Mouse (Mus musculus) inflammation-experienced regulatory T-cells, adult 6 months (primary cell): ENCODE measurements around the gene Gadd45g. TPM values are rescaled to one million over a fixed set of nuclear protein-coding genes. Genes with fewer than 3 reads are reported as not detected.
"Not testable (repeated sequence)": the region's sequence is repeated elsewhere in the genome, so short reads cannot be mapped to it uniquely, and the experiment has no call there.

Source experiments
- ATAC-seq: one replicate; pipeline ENCODE4 v1.8.0; 2017
- polyA plus RNA-seq, 3 experiments: library from polyadenylated mRNA; unstranded; fragments of 100-300 nt; shearing (Covaris generic); gene quantifications; one replicate each; pipeline ENCODE4 v1.2.1; 2017

The Gadd45g gene
- polyA plus RNA-seq, 3 experiments from 2014 or later: 12.4 to 28.7 (median 19.4) TPM

GRCm38 (mm10) chr13:51834024-51834423 lies 12.5 kb upstream of the Gadd45g start:
- not testable (repeated sequence) for ATAC-seq

DNA sequence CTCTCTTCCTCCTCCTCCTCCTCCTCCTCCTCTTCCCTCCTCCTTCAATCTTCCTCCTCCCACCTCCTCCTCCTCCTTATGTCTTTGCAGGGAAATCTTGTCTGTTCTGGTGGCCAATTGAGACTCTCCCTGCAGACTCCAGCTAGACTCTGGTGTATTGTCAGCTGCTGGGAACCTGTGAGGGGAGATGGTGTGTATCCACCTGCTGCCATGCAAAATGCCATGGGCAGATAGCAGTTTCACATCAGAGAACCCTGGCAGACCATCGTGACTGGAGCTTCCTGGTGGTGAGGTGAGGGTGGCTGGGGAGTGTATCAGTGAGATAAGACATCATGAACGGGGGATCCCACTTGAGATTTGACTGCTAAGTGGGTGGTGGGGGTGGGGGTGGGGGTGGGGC lies 12.0 kb upstream of the Gadd45g start:
- ATAC-seq: no peak

GRCm38 (mm10) chr13:51835208-51835607 lies 11.3 kb upstream of the Gadd45g start:
- ATAC-seq: not testable (repeated sequence)

DNA sequence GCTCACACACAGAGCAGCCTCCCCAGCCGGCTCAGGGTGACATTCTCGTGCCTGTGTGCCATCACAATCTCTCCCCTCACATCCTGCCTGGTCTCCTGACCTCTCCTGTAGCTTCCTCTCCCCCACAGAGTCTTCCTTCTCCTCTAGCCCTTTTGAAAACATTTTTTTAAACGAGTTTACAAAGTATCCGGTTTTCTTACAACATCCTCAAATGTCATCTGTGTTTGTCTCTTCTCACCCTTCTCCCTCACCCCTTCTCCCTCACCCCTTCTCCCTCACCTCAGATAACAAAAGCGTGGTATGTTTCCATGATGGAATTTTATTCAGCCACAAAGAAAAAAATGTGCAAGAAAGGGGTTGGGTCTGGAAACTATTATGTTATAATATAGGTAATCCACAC lies 9.1 kb upstream of the Gadd45g start:
- ATAC-seq: no peak

- peak; percentile 90 for ATAC-seq
Measured at GRCm38 (mm10) chr13:51839250-51840026, 7.0 kb upstream of the Gadd45g start.

DNA sequence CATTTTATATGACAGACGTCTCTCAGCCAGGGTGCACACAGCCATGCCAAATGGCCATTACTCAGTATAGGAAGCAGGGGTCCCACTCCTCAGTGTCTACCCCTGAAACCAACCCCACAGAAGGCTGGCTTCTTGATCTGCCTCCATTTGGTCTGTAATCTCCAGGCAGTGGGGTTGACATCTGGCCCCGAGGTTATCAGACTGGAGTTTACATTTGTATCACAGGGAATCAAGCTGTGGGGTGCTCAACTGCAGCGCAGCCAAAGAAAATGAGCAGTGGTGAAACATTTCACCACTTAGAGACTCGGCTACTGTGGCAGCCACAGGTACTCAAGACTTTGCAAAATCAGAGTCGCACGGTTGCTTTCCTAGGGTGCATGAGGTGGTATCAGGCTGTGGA lies 5.8 kb upstream of the Gadd45g start:
- ATAC-seq: no peak

- no peak for ATAC-seq
Measured at GRCm38 (mm10) chr13:51841541-51842115, 4.8 kb upstream of the Gadd45g start.

GRCm38 (mm10) chr13:51842191-51842590 lies 4.3 kb upstream of the Gadd45g start:
- no peak for ATAC-seq

DNA sequence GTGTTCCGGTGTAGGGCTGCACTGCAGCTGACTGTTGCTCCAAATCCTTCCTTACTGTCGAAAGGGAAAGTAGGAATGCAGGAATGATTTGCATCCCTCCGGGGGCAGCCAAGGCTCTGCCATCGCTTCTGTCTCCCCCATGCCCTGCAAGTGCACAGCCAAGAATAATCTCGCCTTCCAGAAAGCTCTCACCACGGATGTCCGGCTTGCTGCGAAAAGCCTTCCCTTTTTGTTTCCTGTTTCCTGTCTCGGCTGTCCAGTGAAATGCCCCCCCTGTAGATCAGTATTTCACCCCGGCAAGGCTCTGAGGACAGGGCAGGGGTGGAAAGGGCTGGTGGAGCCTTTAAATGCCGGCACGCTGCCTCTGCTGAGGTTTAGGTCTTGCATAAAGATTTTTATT lies 3.7 kb upstream of the Gadd45g start:
- no peak for ATAC-seq

DNA sequence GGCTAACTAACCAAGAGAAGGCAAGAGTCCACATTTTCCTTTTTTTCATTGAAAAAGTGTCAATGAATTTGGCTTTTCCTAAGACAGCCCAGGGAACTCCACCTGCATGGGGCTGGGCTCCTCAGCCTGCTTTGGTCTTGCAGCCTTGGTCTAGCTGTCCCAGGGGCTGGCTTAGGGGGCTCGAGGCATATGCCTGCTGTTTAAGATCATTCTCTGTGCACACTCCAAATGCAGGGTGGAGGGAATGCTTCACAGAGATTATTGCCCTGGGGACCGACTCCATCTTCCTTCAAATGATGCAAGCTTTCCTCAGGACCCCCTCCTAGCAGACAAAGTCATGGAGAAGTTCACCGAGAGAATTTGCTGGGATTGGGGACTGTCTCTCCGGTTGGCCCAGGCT lies 3.2 kb upstream of the Gadd45g start:
- ATAC-seq: no peak

GRCm38 (mm10) chr13:51844118-51844517 lies 2.4 kb upstream of the Gadd45g start:
- ATAC-seq: no peak

GRCm38 (mm10) chr13:51844661-51845060 lies 1.8 kb upstream of the Gadd45g start:
- ATAC-seq: no peak

GRCm38 (mm10) chr13:51845072-51845471 lies 1.4 kb upstream of the Gadd45g start:
- ATAC-seq: no peak

GRCm38 (mm10) chr13:51845591-51846191 lies 787 bp upstream of the Gadd45g start:
- peak; percentile 12 for ATAC-seq

- ATAC-seq: no peak
Measured at GRCm38 (mm10) chr13:51846868-51847793, 653 bp downstream of the Gadd45g start.

DNA sequence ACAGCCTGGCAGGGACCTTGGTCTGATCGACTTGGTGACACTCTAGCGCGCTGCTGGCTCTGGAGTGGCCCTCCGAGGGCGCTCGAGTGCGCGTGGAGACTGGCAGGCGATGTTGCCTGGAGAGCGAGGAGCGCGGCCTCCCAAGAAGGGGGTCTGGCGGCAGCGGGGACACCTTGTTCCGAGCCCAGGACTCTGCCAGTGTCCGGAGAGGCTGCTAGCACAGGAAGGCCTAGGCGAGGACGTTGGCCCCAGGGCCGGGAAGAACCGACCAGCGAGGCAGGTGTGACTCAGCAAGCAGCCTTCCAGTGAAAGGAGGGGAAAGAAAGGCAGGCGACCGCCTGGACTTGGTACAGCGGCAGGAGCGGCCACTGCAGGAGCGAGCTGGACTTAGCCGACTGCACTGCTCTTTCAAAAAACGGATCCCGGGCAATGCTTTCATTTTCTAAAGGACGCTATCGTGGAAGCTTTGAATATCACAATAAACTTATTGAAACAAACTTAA lies 1.6 kb downstream of the Gadd45g start:
- no peak for ATAC-seq

DNA sequence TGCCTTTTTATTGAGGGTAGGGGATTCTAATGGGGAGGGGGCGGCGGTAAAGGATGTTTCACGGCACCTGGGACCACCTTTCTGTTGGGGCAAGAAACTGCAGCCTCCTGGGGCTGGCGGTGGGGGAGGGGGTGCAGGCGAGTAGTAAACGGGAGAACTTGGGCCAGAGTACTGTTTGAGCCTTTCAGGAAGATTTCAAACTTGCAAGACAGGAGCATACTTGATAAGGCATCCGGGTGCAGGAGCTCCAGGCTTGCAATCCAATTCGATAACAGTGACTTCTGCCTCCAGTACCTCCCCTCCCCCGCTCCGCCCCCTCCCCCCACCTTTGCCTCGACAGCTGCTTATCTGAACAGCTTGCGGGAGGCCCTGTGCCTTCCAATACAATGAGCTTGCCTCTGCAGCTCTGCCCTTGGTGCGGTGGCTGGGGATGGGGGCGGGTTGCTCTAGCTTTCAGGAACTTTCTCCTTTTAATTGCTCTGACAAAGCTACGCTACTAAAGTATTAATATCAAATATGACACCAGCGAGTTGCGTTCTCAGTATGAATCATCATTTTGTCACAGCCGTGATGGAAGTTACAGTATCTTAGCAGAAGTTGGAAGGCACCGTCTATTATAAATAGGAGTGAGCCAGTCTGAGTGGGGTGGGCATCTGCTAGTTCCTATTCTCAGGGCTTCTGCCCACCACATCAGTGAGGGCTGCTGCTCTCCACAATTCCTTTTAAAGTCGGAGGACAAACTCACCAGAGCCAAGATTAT lies 2.2 kb downstream of the Gadd45g start:
- peak; percentile 17 for ATAC-seq

- no peak for ATAC-seq
Measured at GRCm38 (mm10) chr13:51849241-51850033, 3.0 kb downstream of the Gadd45g start.

DNA sequence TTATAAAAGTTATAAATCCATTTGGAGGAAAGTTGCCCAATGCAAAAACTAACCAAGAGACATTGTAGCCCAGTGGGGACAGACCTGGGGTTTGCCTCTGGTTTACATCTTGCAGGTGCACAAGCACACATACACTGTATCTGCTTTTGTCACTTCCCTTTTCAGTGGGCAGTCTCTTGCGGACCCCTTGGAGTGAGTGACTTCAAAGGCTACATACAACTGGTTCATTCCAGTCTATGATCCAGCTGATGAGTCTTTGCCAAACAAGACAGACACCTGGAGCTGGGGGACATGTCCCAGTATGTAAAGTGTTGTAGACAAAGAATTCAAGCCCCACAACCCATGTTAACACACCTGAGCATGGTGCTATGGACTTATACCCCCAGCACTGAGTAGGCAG lies 4.1 kb downstream of the Gadd45g start:
- no peak for ATAC-seq

DNA sequence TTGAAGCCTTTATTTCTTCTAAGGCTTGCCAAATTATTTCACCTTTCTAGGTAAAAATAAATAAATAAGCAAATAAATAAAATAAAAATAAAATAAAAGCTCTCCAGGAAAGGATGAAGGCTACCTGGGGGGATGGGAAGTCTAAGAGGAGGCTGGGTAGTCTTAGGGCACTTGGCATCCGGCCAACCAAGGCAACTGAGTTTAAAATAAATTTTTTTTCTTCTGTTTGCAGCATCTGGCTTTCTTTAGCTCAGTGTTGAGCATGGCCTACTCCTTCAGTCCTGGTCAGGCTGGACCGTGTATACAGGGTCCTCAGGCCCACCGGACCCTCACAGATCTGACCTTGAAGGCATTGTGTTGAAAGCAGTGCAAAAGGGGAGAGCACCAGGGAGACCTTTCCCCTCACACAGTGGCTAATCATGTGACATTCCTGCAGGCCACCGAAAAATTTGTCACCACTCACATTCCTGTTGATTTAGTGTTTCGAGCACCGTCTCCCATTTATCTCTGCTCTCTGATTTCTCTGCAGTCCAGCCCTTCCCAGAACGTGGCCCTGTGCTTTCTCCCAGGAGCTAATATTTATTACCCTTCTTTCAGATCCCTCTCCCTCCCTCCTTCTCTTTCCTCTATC lies 6.2 kb downstream of the Gadd45g start:
- no peak for ATAC-seq
